Mouse (Mus musculus): ENCODE results near the gene Tfg. TPM values are rescaled to one million over a fixed set of nuclear protein-coding genes. Genes with fewer than 3 reads are reported as not detected.

Tfg gene
- 67.6 and 73.2 TPM in 2 replicates for total RNA-seq (2021)
- long read RNA-seq, experiment 1, transcript Tfg-201 (8 exons, 1,945 nt): major isoform, 99 of 126 reads
- long read RNA-seq, experiment 1, partial matches to known transcripts: 2 of 126 reads
- long read RNA-seq, experiment 1, other reads (novel, unspliced or antisense): 25 of 126 reads
- long read RNA-seq, experiment 2, transcript Tfg-201 (8 exons, 1,945 nt): major isoform, 63 of 83 reads
- long read RNA-seq, experiment 2, partial matches to known transcripts: 4 of 83 reads
- long read RNA-seq, experiment 2, other reads (novel, unspliced or antisense): 16 of 83 reads

DNA sequence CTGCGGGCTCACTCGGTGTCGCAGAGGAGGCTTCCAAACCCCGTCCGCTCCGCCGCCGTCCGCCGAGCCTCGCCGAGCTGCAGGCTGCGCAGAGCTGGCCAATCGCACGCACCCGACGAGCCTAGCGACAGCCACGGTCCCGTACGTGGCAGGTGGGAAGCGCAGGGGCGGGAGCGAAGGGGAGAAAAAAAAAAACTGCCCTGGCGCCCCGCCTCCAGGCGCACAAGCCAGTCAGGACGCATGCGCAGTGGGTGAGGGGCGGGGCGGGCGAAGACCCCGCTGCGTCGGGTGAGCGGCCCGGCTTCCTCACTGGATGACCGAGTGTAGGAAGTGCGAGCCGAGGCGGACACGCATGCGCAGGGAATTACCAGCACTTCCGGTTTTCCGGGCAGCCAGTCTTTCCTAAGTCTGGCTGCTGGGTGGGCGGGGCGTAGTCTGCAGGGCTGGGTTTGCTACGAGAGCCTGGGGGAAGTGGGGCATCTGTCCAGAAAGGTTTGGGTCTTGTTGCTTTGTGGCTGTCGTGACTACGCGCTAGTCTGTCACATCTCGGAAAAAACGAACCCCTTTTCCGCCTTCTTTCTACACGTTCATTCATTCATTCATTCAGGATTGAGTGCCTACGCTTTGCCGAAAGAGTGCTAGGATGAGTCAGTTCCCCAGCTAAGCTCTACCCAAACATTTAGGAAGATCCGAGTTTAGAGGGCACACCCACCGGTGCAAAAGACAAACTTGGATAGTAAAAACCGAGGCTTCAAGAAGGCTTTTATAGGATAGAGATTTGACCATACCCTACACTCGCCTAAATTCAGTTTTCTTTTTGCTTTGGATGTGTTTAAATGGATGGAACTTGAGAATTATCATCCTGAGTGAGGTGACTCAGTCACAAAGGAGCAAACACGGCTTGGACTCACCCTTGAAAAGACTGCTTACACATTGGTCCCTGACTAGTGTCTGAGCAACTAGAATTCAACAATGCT is at the start of gene Tfg:
TSS of gene Tfg (minus strand) at position 227 of the 977 bp plus-strand sequence.
- DNase-seq: peak; percentile 100

DNA sequence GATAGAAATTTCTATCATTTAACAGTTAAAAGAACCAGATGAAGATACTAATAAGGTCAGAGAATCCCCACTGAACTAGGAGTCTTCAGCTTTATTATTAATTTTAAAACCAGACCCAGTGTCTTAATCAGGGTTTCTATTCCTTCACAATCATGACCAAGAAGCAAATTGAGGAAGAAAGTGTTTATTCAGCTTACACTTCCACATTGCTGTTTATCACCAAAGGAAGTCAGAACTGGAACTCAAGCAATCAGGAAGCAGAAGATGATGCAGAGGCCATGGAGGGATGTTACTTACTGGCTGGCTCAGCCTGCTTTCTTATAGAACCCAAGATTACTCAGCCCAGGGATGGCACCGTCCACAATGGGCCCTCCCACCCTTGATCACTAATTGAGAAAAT is 11.8 kb upstream of the Tfg start:
- DNase-seq: no peak

DNA sequence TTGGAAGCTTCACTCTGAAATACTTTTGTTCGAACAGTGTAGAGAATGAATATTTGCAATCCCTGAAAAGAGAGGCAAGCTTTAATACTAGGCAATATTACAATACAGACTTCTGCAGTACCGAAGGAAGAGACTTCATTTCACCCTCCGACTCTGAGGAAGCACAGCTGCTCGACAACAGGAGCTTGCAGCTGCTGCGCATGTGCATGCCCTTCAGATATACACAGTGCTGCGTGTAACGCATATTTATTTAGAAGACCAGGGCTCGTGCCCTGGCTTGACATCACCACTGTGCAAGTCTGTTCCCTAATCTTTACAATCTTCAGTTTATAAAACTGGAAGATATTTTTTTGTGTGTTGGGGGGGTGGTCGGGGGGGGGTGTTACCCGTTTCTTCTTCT is 7.7 kb upstream of the Tfg start:
- no peak for DNase-seq

DNA sequence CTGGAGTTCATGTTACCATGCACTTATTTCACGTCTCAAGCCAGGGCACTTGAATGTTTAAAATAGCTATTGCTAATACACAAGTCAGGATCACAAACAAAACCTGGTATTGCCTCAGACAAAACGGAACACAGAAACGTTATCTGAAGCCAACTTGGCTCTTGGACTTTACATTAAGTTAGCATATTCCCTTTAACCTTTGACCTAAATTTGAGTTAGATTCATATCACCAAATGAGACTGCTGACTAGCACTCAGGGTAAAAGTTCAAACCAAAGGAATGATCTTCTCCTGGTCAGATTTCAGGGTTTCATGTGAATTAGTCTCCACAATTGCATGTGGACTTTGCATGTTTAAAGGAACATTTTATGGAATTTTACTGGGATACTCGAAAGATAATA is 5.1 kb upstream of the Tfg start:
- no peak for DNase-seq

DNA sequence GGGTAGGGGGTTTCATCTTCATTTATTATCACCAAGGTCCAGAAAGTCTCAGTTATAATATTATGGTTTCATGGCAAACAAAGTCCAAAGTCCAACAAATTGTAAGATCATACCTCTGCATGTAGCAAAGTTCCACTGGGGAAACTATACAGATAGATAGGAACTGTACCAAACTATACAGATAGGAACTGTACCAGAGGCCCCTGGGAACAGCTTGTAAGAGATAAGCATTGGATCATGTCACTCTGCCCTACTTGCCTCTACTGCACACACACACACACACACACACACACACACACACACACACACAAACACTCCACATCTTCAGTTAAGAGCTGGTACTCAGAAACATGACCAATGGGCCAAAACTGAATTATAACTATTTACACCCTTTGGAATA is 1.8 kb upstream of the Tfg start:
- no peak for DNase-seq

DNA sequence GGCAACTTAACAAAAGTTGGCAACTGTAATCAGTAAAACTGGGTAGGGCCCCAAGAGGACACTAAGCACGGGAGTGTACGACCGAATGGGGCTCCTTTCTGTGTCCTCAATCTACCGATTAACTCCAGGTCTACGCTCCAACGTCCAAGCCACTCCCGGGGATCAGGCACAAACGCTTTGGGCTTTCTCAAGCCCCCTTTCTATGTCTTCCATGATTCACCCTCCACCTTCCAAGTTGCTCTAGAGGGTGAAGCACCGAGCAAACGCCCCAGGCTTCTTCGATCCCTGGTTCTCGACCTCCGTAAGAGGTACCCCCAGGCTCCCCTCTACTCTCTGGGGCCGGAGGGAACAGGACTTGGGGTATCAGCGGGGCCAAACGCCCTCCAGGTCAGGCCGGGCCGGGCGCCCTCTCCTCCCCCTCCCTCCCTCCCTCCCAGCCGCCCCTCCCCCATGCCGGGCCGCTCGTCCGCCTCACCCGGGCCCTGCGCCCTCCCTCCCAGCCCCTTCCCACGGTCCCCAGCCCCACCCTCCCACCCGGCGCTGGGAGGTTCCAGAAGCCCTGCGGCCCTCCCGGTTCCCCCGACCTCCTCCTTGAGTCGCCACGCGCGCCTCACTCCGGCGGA is 582 bp downstream of the Tfg start:
- DNase-seq: no peak

DNA sequence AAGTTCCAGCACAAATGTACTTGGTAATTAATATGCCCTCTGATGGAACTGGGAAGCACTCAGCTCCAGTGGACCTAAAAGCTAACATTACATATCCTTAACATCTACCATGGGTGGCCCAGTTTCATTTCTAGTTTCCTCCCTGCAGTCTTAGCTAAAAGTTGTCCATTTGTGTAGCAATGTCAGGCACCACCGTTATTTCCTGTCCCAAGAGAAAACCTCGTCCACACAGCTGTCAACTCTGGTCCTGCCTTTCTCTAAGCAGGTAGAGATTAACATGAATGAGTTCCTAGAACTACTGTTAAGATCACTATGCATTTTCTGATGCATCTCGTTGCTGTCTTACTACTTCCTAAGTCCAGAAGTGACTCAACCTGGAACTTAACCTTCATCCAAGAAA is 1.6 kb downstream of the Tfg start:
- no peak for DNase-seq

DNA sequence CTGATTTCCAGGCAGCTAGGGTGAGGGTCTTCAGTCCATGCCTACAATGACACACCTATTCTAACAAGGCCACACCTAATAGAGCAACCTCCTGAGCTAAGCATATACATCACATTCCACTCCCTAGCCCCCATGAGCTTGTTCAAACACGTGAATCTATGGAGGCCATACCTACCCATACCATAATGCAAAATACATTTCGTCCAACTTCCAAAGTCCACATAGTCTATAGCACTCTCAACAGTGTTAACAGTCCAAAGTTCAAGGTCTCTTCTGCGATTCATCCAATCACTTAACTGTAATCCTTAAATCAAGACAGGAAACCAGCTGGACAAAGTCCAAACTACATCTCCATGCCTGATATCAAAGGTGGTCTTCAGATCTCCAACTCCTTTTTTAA is 7.2 kb downstream of the Tfg start:
- no peak for DNase-seq

DNA sequence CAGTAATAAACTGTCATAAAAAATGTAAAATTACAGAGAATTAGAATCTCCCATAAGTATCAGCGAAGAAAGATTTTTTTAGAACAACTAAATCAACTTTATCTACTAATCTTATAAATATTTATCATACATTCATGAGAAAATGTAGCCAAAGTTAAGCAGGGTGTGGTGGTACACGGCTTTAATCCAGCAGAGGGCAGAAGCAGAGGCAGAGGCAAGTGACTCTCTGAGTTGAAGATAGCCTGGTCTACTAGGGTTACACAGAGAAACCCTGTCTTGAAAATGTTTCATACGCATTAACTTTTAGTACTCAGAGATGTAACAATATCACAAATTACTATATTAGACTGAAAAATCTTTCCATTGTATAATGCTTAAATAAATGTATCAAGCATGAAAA is 11.5 kb downstream of the Tfg start:
- no peak for DNase-seq

DNA sequence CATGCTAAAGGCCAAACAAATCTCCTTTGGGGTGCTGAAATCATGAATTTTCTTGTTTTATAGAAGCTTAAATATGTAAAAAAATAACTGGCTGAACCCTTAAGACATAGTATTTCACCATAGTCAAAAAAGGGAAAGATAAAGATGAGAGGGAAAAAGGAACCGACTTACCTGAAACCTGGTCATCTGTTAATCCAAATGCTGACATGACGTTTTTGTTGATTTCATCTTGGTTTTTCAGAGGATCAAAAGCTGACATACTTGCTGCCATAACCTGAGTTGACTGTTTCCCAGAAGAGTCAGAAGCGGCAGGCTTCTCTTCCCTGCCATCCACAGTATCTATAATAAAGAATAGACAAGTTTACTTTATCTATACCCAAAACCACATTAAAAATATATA is 16.4 kb downstream of the Tfg start:
- DNase-seq: no peak

DNA sequence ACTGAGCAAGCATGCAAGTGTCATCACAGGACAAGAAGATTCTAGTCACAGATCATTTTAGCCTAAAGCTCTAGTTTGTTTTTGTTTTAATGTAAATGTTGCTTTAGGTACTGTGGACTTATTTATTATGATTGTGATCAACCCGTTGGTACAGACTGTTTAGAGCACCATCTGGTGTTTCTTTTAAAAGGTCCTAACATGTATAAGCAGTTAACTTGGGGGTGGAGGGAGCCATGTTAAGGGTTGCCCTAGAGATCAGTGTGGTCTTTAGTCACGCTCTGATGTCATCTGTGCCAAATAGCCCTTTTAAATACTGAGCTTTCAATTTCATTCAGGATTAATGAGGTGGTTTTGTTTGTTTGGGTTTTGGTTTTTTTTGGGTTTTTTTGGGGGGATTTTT is 20.8 kb downstream of the Tfg start:
- no peak for DNase-seq

DNA sequence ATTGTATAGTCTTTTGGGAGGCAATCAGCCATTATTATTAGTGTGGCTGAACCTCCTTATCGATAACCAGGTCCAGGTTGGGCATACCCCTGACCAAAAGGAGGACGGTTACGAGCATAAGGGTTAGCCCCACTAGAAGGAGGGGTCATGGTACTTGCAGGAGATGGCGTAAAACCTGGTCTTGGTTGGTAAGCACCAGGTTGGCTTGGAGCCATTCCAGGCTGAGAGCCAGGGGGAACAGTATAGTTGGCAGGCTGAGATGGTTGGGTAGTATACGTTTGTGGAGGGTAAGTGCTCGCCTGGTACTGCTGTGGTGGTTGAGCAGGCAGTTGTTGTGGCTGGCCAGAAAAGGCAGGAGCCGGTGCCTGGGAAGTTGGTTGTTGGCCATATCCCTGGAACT is 26.5 kb downstream of the Tfg start:
- DNase-seq: peak; percentile 15

DNA sequence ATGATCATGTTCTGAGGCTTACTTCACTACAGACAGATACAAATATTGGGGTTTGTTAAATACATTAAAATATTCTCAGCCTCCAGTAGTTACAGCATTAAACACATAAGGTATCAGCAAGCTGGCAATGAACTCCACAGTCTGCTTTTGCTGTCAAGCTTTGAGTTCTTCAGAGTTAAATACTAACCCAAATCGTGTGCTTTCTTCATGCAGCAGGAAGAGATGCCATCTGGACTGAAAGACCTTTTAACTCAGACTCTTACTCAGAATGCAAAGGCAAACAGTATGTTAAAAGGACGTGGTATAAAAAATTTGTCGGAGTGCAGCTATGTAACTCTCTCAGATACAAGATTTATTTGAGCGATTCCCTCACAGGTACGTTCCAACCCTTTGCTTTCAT is 30.5 kb downstream of the Tfg start:
- DNase-seq: no peak

DNA sequence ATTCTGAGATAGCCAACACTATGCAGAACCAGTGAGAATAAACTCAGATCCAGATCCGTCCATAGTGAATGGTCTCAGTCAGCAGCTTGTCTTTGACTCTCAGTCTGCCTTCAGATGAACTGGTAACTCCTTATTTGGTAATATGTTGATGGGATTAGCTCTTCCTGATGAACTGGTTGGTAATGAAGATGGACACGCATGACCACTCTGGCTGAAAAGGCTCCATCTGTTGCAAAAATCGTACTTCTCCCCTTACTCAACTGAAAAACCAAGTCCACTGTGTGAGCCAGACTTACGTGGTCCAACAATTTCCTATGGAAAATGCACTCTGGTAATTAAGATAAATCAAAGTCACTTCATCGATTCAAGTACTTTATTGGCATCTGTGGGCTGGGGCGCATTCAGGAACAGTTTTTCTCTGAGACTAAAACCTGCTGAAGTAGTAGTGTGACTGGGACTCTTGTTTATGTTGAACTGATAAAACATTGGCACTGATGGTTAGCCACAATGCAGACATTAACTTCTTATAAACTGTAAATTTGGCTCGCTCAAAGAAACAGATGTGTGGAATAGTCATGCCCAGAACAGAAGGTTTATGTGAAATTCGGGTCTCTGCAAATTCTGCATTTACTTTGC is 36.1 kb downstream of the Tfg start:
- no peak for DNase-seq

DNA sequence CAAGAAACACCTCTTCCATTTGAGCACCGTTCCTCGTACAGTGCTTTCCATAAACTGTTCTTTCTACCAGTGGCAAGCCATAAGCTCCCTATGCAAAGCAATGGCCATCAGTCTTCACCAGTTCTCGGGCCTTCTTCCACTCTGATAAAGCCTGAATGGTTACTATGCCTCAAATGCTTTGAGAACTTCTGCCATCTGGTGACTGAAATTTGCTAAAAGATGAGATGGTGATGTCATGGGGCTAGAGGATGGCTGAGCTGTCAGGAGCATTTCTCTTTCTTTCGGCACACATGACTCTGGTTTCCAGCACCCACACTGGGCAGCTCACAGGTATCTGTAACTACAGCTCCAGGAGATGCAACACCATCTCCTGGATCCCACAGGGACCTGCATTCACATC is 40.1 kb downstream of the Tfg start:
- DNase-seq: peak; percentile 14

DNA sequence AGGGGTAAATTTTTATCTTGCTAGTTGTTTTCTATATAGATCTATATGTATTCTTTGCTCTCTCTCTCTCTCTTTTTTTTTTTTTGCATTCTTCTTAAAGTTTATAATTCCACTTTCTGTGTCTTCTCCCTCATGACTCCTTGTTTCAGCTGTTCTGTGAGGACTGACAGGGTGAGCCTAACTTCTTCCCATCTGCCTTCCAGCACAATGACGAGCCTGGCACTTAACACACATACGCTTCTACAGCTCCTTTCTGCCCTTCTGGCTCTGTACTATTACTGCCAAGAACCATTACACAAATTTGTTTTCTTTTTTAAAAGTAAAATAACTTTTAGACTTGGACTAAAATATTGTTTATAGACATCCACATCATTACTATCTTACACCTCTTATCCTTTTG is 43.8 kb downstream of the Tfg start:
- DNase-seq: no peak

DNA sequence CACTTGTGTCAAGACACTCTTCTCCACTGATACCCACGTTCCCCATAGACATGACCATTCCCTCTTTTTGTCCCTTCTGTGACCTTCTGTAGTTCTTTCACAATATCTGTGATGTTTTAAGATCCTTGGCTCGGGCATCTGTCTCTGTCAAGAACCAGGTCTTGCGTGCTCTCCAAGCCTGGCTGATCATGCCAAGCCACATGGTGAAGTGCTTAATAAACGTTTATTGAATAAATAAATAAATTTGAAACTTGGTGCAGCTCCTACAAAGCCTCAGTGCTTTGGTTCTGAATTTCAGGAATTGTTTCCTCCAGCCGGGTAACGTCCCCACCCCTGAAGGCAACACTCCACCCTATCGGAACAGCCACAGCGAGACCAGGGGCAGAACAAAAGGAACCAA is 46.3 kb downstream of the Tfg start:
- peak; percentile 12 for DNase-seq

DNA sequence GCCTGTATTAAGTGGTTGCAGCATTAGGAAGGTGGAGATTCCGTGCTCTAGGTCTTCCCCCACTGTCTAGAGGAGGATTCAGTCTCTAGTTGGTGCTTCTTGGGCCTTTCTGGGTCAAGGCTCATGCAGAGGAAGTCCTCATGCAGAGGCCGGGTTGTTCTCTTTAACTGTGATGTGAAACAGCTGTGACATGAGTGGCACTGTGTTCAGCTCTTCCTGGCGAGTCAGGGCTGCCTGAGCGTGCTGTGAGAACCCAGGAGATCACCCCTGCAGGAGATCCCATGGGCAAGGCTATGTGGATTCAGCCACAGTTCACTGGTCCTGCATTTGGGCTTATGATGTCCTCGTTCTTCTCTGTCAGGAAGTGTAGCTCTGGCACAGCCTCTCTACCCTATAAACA is 47.7 kb downstream of the Tfg start:
- DNase-seq: no peak

DNA sequence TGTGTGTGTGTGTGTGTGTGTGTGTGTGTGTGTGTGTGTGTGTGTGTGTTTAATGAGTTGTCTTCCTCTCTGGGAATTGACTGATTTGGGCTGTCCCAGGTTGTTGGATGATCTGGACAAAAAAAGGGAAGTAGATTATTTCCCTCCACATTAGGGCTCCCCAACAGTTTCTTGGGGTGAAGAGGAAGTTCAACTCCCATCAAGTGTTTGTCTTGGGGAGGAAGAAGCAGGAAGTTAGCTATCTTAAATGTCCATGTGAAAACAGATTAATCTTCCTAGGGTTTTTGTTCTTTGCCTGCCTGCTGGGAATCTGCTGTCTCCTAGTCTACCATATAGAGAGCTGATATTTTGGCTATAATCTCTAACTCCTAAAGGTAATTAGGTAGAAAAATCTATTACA is 58.4 kb downstream of the Tfg start:
- DNase-seq: no peak

DNA sequence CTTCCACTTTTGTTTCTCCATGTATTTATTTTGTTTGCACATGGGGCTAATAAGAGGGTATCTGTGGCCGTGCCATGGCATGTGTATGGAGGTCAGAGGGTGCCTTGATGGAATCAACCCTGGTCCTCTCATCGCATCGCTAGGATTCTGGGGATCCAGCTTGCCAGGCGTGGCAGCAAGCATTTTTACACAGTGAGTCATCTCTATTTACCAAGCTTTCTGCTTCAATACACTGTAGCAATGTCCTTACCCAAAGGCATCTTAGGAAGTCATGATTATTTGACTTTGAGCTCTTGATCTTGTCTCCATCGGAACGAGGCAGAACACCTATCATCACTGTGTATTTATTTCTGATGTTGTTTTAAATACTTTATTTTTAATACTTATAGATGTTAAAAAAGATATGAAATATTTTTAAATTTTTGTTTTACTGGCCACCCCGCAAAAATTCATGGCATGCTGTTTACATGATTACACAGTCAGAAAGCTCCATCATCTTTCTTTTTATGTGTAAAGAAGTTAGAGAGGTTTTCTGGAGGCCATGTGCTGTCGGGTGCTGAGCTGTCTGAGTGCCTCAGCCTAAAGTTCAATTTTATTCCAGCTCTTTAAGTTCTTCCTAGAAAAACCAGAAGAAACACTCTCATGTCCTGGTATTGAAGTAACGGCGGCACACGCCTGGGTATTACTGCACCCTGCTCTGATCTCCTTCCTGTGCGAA is 61.9 kb downstream of the Tfg start:
- no peak for DNase-seq

DNA sequence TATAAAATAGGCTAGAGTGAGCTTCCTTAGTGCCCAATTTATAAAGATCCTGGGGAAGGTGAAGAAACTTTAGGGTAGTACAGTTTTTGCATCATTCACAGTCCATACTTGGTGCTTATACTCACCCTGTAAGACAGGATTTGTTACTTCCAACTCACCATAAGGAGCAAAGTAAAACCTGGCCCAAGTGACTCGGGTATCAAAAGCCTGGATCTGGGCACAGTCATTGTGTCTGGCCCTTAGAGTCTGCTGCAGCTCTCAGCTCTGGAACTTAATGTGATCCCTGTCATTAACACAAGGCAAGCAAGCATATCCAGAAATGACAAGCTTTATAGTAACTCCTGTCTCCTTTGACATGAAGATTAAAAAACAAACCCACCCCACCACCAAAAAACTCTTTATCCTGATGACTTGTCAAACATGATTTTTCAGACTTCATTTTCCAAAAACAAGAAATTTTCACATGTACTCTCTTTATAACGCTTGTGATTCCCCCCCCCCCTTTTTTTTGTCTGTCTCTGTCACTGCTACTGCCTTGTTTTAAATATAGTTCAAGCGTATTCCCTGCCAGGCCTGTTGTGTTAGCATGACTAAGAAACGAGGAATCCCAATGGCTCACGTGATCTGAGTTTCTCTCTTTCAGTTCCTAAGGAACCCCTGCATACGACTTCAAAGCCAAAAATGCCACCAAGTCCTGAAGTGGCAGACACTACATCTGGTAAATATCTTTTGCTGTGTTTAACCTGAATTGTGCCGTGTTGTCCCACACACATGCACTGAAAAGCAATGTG is 70.7 kb downstream of the Tfg start:
- DNase-seq: no peak

Measured in adrenal gland, postnatal 14 days (tissue).